Mouse (Mus musculus) spleen, adult 2 months (tissue): Measurements from ENCODE around the gene Zfand3. TPM values are rescaled to one million over a fixed set of nuclear protein-coding genes. Genes with fewer than 3 reads are reported as not detected.
A peak's percentile ranks its signal among the peaks of the same experiment; 100 is the strongest.

Experiments
- DNase-seq, 2 experiments: peaks; one replicate each; pipeline versions ENCODE4 v3.0.0 to v3.0.0-alpha.2; 2012 to 2021; ENCODE audit warnings: low spot score in 2 of 2, low read depth in 1 of 2
- H3K27ac ChIP-seq: fragments of 200-500 bp; 2 replicates; pipeline ENCODE4 v1.5.1; 2012; ENCODE audit warnings: low read length, inconsistent platforms; ENCODE audit not compliant: insufficient read depth
- H3K27me3 ChIP-seq: fragments of 200-500 bp; 2 replicates; pipeline ENCODE4 v1.6.1; 2012; ENCODE audit warnings: mild to moderate bottlenecking, moderate library complexity, low read length, inconsistent platforms; ENCODE audit not compliant: control insufficient read depth, insufficient read depth
- H3K36me3 ChIP-seq: fragments of 200-500 bp; 2 replicates; pipeline ENCODE4 v1.6.1; 2012; ENCODE audit warnings: mild to moderate bottlenecking, low read length, inconsistent platforms; ENCODE audit not compliant: control insufficient read depth, insufficient read depth
- H3K4me1 ChIP-seq: fragments of 200-500 bp; 2 replicates; pipeline ENCODE4 v1.6.1; 2011; ENCODE audit warnings: inconsistent platforms; ENCODE audit not compliant: control insufficient read depth, insufficient read depth, insufficient read length
- H3K4me3 ChIP-seq: fragments of 200-500 bp; 2 replicates; pipeline ENCODE4 v1.5.1; 2011; ENCODE audit warnings: mild to moderate bottlenecking, inconsistent platforms; ENCODE audit not compliant: insufficient read depth, insufficient read length; ENCODE audit errors: extremely low read depth
- CTCF ChIP-seq: fragments of 200-500 bp; IDR thresholded peaks from 2 replicates; pipeline ENCODE4 v1.5.1; 2011; ENCODE audit warnings: mild to moderate bottlenecking, inconsistent platforms; ENCODE audit not compliant: insufficient read depth, insufficient read length, insufficient replicate concordance; ENCODE audit errors: extremely low read depth
- POLR2A ChIP-seq: fragments of 200-500 bp; IDR thresholded peaks from 2 replicates; pipeline ENCODE4 v1.6.1; 2011; ENCODE audit warnings: low read depth, low read length, inconsistent platforms
- WGBS: fragments of 180-500 bp; shearing (Covaris S2); methylation state at CpG from one replicate; pipeline ENCODE4 v1.1.7; 2018; 5-methylcytosine and 5-hydroxymethylcytosine counted together
- polyA plus RNA-seq: library from polyadenylated mRNA; depleted of rRNA; stranded (reverse); fragments of >200 nt; gene quantifications from 2 replicates; pipeline ENCODE4 v1.2.3, GENCODE M21; 2012

Gene Zfand3
- polyA plus RNA-seq, 1 experiment, result 50.5 TPM

DNA sequence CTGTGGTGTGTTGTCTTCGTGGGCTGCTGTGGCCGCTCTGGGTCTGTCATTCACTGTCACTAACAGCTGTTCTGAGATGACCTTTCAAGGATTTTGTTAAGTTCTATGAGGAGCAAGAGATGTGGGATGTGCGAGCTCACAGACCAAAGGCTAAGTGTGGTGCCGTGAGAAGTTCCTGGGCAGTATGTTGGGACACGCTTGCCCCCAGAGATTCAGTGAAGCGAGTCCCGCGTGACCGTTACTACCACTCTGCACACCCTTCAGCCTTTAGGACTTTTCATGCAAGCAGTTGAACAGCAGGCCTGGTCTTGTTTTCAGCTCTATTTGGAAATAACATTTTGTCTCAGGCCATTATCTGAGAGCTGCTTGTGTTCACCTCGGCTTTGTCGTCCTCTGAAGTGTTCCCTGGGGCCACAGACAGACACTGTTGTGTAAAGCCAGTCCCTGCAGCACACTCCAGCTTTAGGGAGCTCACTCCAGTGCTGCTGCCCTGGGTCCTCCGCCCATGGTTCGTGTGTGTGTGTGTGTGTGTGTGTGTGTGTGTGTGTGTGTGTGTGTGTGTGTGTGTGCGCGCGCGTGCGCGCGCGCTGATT, 191.2 kb downstream of the Zfand3 start:
- Histone ChIP-seq H3K27ac (no peak overlapping the region), H3K27me3 (no peaks in the 10 kb centered on the region), H3K36me3 (peaks cover 7% of the 10 kb centered on the region), H3K4me1 (peaks cover 10% of the 10 kb centered on the region), H3K4me3 (no peak overlapping the region)
- TF ChIP-seq POLR2A, result no peak
- no peak for TF ChIP-seq CTCF
- DNase-seq, result peak in 1 of 2 experiments; percentile 2
- 94% methylated on average over 17 of the region's 21 CpGs for WGBS

DNA sequence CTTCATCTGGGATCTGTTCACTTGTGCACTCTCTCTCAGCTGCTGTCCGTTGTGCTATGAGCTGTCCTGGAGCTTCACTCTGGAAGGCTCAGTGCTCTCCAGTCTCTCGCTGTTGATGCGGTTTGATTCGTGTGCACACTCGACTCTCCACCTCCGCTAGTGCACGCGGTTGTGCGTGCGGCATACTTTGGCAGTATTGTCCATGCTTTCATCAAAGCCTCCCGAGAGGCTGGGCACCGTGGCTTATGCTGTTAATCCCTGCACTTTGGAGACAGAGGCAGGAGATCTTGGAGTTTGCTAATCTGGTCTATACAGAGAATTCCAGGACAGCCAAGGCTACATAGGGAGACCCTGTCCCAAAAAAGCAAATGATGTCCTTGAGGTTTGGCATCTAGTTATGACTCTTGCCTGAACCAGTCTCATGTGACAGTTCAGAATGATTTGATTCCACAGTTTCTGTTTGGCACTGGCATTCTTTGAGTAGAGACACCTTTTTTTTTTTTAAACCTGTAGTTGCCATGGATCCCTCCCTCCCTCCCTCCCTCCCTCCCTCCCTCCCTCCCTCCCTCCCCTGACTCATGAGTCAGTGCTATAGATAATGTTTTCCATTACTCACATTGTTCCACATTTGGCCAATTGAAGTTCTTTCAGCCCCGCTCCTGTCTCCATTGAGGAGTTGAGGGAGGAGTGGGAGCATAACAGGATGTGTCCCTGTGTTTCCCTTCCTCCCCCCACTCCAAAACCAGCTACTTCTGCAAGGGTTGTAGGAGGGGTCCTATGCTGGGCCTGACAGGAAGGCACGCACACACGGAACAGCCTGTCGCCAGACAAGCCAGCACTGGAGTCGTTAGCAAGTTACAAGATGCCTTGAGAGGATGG, 192.1 kb downstream of the Zfand3 start:
- H3K36me3 ChIP-seq, result peaks cover 7% of the 10 kb centered on the region
- H3K27me3 ChIP-seq, result no peaks in the 10 kb centered on the region
- peak overlapping the region; percentile 63 for H3K27ac ChIP-seq
- 90% methylated on average over 17 of the region's 17 CpGs for WGBS
- TF ChIP-seq POLR2A, result no peak
- no peak for TF ChIP-seq CTCF
- peaks cover 10% of the 10 kb centered on the region for H3K4me1 ChIP-seq
- peak in 1 of 2 experiments; percentile 2 for DNase-seq
- no peak overlapping the region for H3K4me3 ChIP-seq

DNA sequence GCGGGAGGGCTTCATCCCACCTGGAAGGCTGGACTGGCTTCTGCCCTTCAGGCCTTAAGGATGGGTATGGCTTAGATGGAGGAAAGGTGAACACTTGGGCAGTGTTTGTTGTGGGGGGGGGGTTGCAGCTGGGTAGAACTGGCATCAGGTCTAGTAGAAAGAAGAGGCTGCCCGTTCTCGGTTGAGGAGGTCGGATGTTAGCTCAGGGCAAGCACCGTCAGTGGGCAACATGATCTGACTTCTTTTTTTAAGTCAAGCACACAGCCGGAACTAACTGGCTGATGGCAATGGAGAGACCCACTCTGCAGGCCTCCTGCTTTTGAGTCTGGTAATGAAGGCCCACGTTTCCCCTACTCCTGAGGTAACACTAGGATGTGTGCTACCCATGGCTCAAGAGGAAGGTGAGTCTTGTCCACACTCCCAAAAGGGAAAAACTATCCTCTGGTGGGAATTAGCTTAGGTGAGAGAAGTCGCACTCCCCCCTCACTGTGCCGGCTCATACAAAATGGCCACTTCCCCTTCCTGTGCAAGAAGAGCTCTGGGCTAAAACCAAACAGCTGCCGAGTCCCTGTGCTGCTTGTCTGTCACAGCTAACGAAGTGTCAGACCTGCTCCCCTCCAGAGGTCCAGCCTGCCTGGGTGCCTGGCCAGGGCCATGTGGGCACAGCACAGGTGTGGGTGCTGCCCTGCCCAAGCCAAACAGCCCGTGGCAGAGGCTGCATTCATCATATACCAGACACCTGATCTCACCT, 192.9 kb downstream of the Zfand3 start:
- H3K4me1 ChIP-seq, result peaks cover 10% of the 10 kb centered on the region
- no peaks in the 10 kb centered on the region for H3K27me3 ChIP-seq
- 24% methylated on average over 12 of the region's 12 CpGs for WGBS
- no peak overlapping the region for H3K4me3 ChIP-seq
- peak; percentile 21 to 37 for DNase-seq
- TF ChIP-seq CTCF (no peak), POLR2A (no peak)
- peaks cover 7% of the 10 kb centered on the region for H3K36me3 ChIP-seq
- peak overlapping the region; percentile 63 for H3K27ac ChIP-seq

DNA sequence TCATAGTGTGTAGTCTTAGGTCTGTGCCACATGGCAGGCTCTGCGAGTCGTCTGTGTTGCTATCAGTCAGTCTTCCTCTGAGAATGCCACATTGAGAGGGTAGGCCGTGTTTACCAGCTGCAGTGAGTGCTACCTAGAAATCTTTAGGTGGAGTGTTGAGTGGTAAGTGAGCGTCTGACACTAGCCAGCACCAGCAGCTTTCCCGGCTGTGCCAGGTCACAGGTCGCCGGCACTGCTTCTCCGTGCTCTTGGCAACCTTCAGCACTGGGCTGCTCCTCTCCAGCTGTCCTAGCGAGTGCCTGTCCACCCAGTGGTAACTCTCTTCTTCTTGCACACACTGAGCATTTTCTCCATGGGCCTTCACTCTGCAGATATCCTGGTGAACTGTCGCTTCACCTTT, 193.9 kb downstream of the Zfand3 start:
- peaks cover 10% of the 10 kb centered on the region for H3K4me1 ChIP-seq
- DNase-seq, result no peak
- WGBS, result 89% methylated on average over 10 of the region's 10 CpGs

DNA sequence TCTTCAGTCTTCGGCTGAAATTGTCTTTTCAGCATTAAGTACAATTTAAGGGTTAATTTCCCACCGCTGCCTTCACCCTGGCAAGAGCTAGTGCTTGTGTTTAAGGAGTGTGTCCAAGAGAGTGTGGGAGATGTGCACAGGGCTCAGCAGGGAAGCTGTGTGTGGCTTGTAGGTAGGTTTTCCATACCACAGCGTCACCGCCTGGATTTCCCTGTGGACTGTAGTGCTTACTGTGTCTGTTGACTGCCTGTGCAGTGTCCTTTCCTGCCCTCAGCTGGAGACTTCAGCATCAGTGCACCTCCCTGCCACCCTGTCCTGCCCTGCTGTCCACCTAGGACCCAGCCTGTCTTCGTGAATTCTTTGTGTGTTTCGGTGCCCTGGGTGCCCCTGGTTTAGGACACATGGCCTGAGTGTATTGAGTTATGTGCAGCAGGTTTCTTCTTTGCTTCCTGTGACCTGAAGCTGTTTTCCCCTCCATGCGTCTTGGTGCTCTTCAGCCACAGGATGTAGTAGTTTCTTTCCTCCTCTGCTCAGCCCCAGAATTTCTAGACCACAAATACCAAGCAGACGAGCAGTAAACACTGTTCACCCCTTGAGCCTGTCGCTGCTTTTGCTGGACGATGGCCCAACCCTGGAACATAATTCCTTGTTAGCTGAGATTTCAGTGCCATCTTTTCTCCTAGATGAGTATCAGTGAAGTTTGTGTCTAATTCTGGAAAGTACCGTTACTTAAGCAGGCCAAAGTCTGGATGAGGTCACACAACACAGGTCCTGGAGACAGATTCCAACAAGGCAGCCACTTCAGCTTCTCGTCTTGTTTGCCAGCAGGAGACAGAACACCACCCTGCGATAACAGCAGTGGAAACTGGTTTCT, 195.1 kb downstream of the Zfand3 start:
- TF ChIP-seq POLR2A, result no peak
- no peak for TF ChIP-seq CTCF
- H3K36me3 ChIP-seq, result 0 out of 2 replicates have a peak, but pooled peaks cover under 1% of the 10 kb centered on the region
- no peak for DNase-seq
- H3K27ac ChIP-seq, result peak overlapping the region; percentile 11
- H3K4me3 ChIP-seq, result no peak overlapping the region
- peaks cover 10% of the 10 kb centered on the region for H3K4me1 ChIP-seq
- WGBS, result 69% methylated on average over 13 of the region's 13 CpGs
- no peaks in the 10 kb centered on the region for H3K27me3 ChIP-seq

More for the DNA sequence above, 193.9 kb downstream of the Zfand3 start:
- Histone ChIP-seq H3K36me3 (0 out of 2 replicates have a peak, but pooled peaks cover 1% of the 10 kb centered on the region), H3K27me3 (no peaks in the 10 kb centered on the region), H3K4me3 (no peak overlapping the region), H3K27ac (no peak overlapping the region)
- no peak for TF ChIP-seq CTCF
- no peak for TF ChIP-seq POLR2A

DNA sequence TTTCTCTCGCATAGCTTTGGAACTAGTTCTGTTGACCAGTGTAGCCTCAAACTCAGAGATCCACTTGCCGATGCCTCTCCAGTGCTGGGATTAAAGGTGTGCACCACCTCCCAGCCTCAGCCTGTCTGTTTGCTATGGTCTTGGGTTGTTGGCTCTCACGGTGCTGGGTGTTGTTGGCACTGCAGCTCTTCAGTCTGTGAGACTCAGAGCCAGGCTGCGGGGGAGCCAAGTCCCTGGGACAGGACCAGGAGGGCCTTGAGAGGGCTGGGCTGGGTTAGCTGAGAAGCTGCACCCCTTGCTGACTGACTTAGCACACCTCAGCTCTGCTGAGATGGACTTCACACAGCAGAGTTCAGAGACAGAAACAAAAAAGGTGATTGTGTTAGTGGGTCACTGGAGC, 195.8 kb downstream of the Zfand3 start:
- H3K4me3 ChIP-seq, result no peak overlapping the region
- WGBS, result 89% methylated on average over 4 of the region's 4 CpGs
- H3K27me3 ChIP-seq, result no peaks in the 10 kb centered on the region
- no peaks in the 10 kb centered on the region for H3K36me3 ChIP-seq
- H3K4me1 ChIP-seq, result peaks cover 10% of the 10 kb centered on the region
- TF ChIP-seq POLR2A (no peak), CTCF (no peak)
- no peak for DNase-seq
- no peak overlapping the region for H3K27ac ChIP-seq
